Mouse (Mus musculus): Measurements from ENCODE around the gene 1190005I06Rik. TPM values are rescaled to one million over a fixed set of nuclear protein-coding genes. Genes with fewer than 3 reads are reported as not detected.

1190005I06Rik gene
- polyA plus RNA-seq, 1 experiment from 2014 or later: 2.3 TPM

DNA sequence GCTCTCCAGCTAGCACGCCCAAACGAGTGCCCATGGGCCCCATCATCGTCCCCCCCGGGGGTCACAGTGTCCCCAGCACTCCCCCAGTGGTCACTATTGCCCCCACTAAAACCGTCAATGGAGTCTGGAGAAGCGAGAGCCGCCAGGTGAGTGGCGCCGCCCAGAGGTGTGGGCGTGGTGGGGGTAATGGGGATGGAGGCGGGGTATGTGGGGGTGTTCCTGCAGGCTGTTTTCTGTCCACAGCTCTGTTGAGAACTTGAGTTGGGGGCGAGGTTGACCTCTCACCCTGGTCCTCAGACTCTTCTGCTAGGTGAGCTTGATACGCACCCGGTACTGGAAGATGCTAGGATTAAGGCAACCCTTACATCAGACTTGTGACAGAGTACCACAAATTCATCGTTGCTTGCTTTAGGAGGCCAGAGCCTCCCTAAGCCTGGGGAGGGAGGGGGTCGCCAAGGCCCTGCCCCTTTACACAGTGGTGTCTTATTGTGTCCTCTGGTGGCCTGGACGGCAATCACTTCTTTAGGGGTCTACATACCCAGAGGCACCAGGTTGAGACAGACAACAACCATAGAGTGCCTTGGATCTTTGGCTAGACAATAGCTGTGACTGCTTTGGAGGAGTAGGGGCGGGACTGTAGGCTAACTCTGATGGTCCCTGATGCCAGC lies 84.6 kb downstream of the 1190005I06Rik start:
- Histone ChIP-seq H3K4me3 (ENCODE audit: low read depth, low read length) (no peak overlapping the region), H3K9ac (ENCODE audit: low read length) (peak overlapping the region; percentile 37), H3K27me3 (ENCODE audit: control insufficient read depth, insufficient read depth, low read length) (no peaks in the 10 kb centered on the region), H3K4me1 (replicated peaks; ENCODE audit: control insufficient read depth, insufficient read depth, low read length) (peaks cover 77% of the 10 kb centered on the region), H3K36me3 (ENCODE audit: control insufficient read depth, insufficient read depth, low read length) (peaks cover 8% of the 10 kb centered on the region), H3K27ac (ENCODE audit: low read depth, low read length) (peak overlapping the region; percentile 87), H3K4me2 (ENCODE audit: low read depth, low read length, severe bottlenecking) (0 out of 2 replicates have a peak overlapping the region, but pooled peaks have one; percentile 18), H3K9me3 (ENCODE audit: control insufficient read depth, low read length) (no peaks in the 10 kb centered on the region)
- 71% methylated on average over 18 of the region's 18 CpGs for WGBS
- ATAC-seq (replicated peaks; ENCODE audit: low FRiP score) (peak; percentile 1; the same call in 1 of the 2 replicates), DNase-seq (ENCODE audit: low spot score) (no peak)

GRCm38 (mm10) chr8:120561539-120562435 lies 85.6 kb downstream of the 1190005I06Rik start:
- WGBS: 82% methylated on average over 22 of the region's 22 CpGs
- Histone ChIP-seq H3K27me3 (ENCODE audit: control insufficient read depth, insufficient read depth, low read length) (no peaks in the 10 kb centered on the region), H3K4me1 (replicated peaks; ENCODE audit: control insufficient read depth, insufficient read depth, low read length) (peaks cover 87% of the 10 kb centered on the region), H3K36me3 (ENCODE audit: control insufficient read depth, insufficient read depth, low read length) (no peaks in the 10 kb centered on the region; the same call in 1 of the 2 replicates), H3K27ac (ENCODE audit: low read depth, low read length) (peak overlapping the region; percentile 87; the same call in 1 of the 2 replicates), H3K4me2 (ENCODE audit: low read depth, low read length, severe bottlenecking) (no peak overlapping the region), H3K9me3 (ENCODE audit: control insufficient read depth, low read length) (no peaks in the 10 kb centered on the region), H3K9ac (ENCODE audit: low read length) (no peak overlapping the region; the same call in 1 of the 2 replicates), H3K4me3 (ENCODE audit: low read depth, low read length) (no peak overlapping the region)
- no peak for ATAC-seq (replicated peaks; ENCODE audit: low FRiP score)
- no peak for DNase-seq (ENCODE audit: low spot score)

DNA sequence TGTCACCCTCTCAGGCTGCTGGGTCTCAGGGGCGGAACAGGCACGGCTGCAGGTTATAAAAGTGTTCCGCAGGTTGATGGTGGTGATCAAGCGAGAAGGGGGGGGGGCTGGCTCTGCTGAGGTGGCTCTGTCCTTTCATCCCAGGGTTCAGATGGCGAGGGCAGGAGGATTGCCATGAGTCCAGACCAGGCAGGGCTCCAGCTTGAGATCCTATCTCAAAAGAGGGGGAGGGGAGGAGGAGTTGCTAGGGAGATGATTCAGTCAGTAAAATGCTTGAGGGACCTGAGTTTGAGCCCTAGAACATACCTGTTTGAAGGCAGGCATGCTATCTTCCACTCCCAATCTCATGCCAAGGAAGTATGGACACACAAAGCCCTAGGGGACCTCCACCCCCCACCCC lies 86.9 kb downstream of the 1190005I06Rik start:
- H3K4me1 ChIP-seq (replicated peaks; ENCODE audit: control insufficient read depth, insufficient read depth, low read length): peaks cover 93% of the 10 kb centered on the region
- no peaks in the 10 kb centered on the region for H3K27me3 ChIP-seq (ENCODE audit: control insufficient read depth, insufficient read depth, low read length)
- DNase-seq (ENCODE audit: low spot score) (no peak), ATAC-seq (replicated peaks; ENCODE audit: low FRiP score) (no peak)
- H3K4me3 ChIP-seq (ENCODE audit: low read depth, low read length): no peak overlapping the region
- H3K9ac ChIP-seq (ENCODE audit: low read length): no peak overlapping the region
- WGBS: 77% methylated on average over 5 of the region's 5 CpGs
- no peak overlapping the region for H3K4me2 ChIP-seq (ENCODE audit: low read depth, low read length, severe bottlenecking)
- no peaks in the 10 kb centered on the region for H3K9me3 ChIP-seq (ENCODE audit: control insufficient read depth, low read length)
- H3K36me3 ChIP-seq (ENCODE audit: control insufficient read depth, insufficient read depth, low read length): no peaks in the 10 kb centered on the region
- peak overlapping the region; percentile 78; the same call in 1 of the 2 replicates for H3K27ac ChIP-seq (ENCODE audit: low read depth, low read length)

GRCm38 (mm10) chr8:120559654-120560053 lies 87.8 kb downstream of the 1190005I06Rik start:
- H3K4me1 ChIP-seq (replicated peaks; ENCODE audit: control insufficient read depth, insufficient read depth, low read length): peaks cover 88% of the 10 kb centered on the region
- H3K4me3 ChIP-seq (ENCODE audit: low read depth, low read length): no peak overlapping the region
- DNase-seq (ENCODE audit: low spot score): peak; percentile 88
- peak overlapping the region; percentile 6; the same call in 1 of the 2 replicates for H3K9ac ChIP-seq (ENCODE audit: low read length)
- 9% methylated on average over 11 of the region's 11 CpGs for WGBS
- ATAC-seq (replicated peaks; ENCODE audit: low FRiP score): peak; percentile 53
- no peaks in the 10 kb centered on the region for H3K9me3 ChIP-seq (ENCODE audit: control insufficient read depth, low read length)
- peak overlapping the region; percentile 78 for H3K27ac ChIP-seq (ENCODE audit: low read depth, low read length)
- no peaks in the 10 kb centered on the region for H3K36me3 ChIP-seq (ENCODE audit: control insufficient read depth, insufficient read depth, low read length)
- peak overlapping the region; percentile 18; the same call in 1 of the 2 replicates for H3K4me2 ChIP-seq (ENCODE audit: low read depth, low read length, severe bottlenecking)
- no peaks in the 10 kb centered on the region for H3K27me3 ChIP-seq (ENCODE audit: control insufficient read depth, insufficient read depth, low read length)

Other genes with a start within 250 kb of the 1190005I06Rik start
- gene Gins2, start 58.3 kb downstream of the 1190005I06Rik start, polyA plus RNA-seq (2014; fragmentation: Nextera tagmentation; extraction: Ambion mirVana): 105 and 115 TPM in 2 replicates
- gene Gm27021, start 20.4 kb upstream of the 1190005I06Rik start, polyA plus RNA-seq (2014; fragmentation: Nextera tagmentation; extraction: Ambion mirVana): 3.3 and 3.5 TPM in 2 replicates
- gene Cox4i1, start 20.6 kb upstream of the 1190005I06Rik start, polyA plus RNA-seq (2014; fragmentation: Nextera tagmentation; extraction: Ambion mirVana): 812 and 850 TPM in 2 replicates
- gene Emc8, start 20.9 kb upstream of the 1190005I06Rik start, polyA plus RNA-seq (2014; fragmentation: Nextera tagmentation; extraction: Ambion mirVana): 307 and 321 TPM in 2 replicates
- gene Irf8, start 88.7 kb upstream of the 1190005I06Rik start, polyA plus RNA-seq (2014; fragmentation: Nextera tagmentation; extraction: Ambion mirVana): 2.7 and 3.7 TPM in 2 replicates